Mouse (Mus musculus): ENCODE measurements around the gene Olfr403. TPM values are rescaled to one million over a fixed set of nuclear protein-coding genes. Genes with fewer than 3 reads are reported as not detected.
"Not testable (repeated sequence)": the region's sequence is repeated elsewhere in the genome, so short reads cannot be mapped to it uniquely, and the experiment has no call there.

Olfr403 gene
- not detected for total RNA-seq (2021)

DNA sequence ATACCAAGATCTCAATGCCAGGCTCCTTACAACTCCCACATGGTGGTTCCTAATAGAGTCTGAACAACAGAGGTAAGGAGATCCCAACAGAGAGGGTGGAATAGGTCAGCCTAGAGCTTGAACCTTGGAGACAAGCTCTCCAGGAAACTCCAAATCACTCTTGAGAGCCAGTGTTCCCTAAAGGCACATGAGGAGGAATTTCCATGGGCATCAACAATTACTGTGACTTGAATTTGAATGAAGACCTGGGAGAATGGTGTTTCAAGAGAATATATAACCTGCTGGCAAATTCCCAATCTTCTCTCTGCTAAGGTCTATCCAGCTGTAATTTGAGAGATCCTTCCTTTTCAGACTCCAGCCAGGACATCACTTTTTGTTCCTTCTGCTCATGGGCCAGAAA, at the start of gene Olfr403:
Gene Olfr403 (plus strand): TSS at position 301 of the 400 bp plus-strand sequence.
- intact Hi-C loops (cut with DNase I): no loop called here

DNA sequence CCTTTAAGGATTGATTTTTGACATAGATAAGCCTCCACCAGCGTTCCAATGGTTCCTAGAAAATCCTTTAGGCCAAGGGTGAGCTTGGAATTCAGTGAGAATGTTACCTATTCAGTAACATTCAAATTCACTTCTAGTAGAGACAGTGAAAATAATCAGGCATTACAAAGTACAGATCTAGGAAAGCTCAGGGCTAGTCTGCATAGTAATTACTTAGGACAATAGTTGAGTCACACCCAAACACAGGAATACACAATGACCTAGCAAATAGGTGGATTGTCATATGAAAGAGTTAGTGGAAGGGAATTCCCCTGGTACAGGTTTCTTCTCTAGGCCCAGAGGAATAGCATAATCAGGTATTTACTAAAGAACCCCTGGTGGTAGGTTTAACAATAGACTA, 46.0 kb upstream of the Olfr403 start:
- DNase-seq (ENCODE audit: low spot score in 2 of 2); intact Hi-C loops (cut with DNase I): not testable (repeated sequence)

More for the DNA sequence above, at the start of gene Olfr403:
- no peak for DNase-seq (ENCODE audit: low spot score in 2 of 2)

DNA sequence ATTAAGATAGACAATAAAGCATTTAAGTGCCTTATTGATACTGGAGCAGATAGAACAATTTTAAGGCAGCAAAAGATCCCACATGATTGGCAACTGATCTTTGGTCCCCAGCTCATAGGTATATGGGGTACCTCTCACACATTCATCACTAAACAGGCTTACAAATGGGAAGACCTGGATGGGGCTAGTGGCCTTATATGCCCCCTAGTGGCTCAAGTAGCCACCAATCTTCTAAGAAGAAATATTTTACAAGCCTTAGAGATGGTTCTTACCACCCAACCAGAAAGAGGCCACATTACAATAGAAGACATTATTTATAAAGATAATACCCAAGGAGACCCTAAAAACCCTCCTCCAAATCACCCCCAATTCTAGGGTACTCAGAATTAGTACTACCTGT, 40.2 kb upstream of the Olfr403 start:
- intact Hi-C loops (cut with DNase I): no loop called here
- DNase-seq (ENCODE audit: low spot score in 2 of 2): no peak

GRCm38 (mm10) chr11:74153229-74153628, 32.8 kb upstream of the Olfr403 start, which contains the start of gene Olfr402:
TSS of gene Olfr402 (plus strand) at chr11:74153529.
- DNase-seq (ENCODE audit: low spot score in 2 of 2): no peak
- intact Hi-C loops (cut with DNase I): no loop called here

DNA sequence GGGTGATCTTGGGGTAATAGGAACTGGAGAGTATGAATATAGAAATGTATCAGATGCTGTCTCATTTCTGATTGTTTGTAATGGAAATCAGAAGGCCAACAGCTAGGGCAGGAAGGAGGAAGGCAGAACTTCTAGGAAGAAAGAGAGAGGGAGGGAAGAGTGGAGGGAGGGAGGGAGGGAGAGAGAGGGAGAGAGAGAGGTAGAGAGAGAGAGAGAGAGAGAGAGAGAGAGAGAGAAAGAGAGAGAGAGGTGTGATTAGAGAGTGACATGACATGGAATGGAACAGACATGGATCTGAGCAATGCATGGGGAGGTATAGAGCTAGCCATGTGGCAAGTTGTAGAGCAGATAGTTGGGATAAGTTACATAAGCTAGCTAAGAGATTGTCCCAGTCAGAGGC, 17.3 kb upstream of the Olfr403 start:
- intact Hi-C loops (cut with DNase I): no loop called here
- DNase-seq (ENCODE audit: low spot score in 2 of 2): no peak

- no peak for DNase-seq (ENCODE audit: low spot score in 2 of 2)
- intact Hi-C loops (cut with DNase I): no loop called here
These were observed 2.9 kb upstream of the Olfr403 start for GRCm38 (mm10) chr11:74183168-74183567.

DNA sequence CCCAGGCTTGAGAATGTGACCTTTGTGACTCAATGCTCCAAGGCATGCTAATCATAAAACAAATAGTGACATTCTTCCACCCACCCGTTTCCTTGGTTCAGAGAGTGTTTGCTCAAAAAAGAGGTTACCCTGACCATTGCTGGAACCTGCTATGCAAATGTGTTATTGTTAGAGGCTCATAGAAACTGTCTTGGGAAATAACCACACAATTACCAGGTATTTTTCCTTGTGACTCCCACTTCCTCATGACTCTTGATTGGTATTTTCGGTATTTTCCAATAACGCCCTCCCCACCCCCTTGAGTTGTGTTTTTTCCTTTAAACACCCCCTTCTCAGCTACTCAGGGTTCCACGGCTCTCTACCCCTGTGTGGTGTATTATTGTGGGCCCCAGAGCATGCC, 2.3 kb upstream of the Olfr403 start:
- no peak for DNase-seq (ENCODE audit: low spot score in 2 of 2)
- intact Hi-C loops (cut with DNase I): no loop called here

DNA sequence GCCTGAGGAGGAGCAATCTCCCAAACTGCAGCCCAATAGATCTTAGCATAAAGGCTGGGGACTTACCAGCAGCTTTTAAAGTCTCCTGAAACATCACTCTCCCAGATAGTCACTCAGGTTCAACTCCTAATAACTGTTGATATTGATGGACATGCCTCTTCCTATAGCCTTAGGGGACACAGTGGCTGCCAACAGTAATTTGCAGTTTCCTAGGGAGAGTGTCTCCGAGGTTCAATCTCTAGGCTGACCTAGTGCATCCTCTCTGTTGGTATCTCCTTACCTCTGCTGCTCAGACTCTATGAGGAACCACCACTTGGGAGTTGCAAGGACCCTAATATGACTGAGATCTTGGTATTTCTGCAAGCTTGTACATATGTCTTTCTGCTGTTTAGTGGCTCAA, 25.2 kb downstream of the Olfr403 start, which contains the start of gene Olfr43:
Gene Olfr43 (minus strand): TSS at position 101 of the 400 bp plus-strand sequence.
- no peak for DNase-seq (ENCODE audit: low spot score in 2 of 2)
- intact Hi-C loops (cut with DNase I): no loop called here

DNA sequence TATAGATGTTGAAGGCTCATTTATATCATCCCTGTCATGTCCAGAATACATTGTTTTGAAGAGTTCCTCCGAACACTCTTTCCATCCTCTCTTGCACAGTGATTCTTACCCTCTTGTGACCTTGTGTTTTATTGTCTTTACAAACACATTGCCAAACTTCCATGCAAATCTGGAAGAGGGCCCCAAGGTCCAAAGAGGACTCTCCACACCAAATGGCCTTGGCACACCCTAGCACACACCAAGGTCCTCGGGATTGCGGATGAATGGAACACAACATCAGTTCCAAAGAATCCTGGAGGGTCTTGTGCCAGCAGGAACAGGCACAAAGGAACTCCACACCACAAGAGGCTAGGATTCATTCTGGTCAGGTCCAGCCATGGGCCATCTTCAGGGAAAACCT, 55.2 kb downstream of the Olfr403 start:
- DNase-seq (ENCODE audit: low spot score in 2 of 2): no peak
- intact Hi-C loops (cut with DNase I): no loop called here

Other genes starting within 250 kb of the Olfr403 start
- gene Olfr23, start 249.6 kb upstream of the Olfr403 start, total RNA-seq (2021): not detected
- not detected for gene Olfr397, start 225.4 kb upstream of the Olfr403 start, total RNA-seq (2021)
- not detected for gene Olfr398, start 195.8 kb upstream of the Olfr403 start, total RNA-seq (2021)
- gene Olfr139, start 129.7 kb upstream of the Olfr403 start, total RNA-seq (2021): not detected
- not detected for gene Olfr399, start 129.6 kb upstream of the Olfr403 start, total RNA-seq (2021)
- not detected for gene Zfp616, start 116.3 kb upstream of the Olfr403 start, total RNA-seq (2021)
- not detected for gene Olfr401, start 72.5 kb upstream of the Olfr403 start, total RNA-seq (2021)
- not detected for gene Olfr402, start 32.7 kb upstream of the Olfr403 start, total RNA-seq (2021)
- gene Olfr43, start 25.1 kb downstream of the Olfr403 start, total RNA-seq (2021): not detected
- not detected for gene Olfr406, start 73.6 kb downstream of the Olfr403 start, total RNA-seq (2021)
- gene Olfr59, start 97.5 kb downstream of the Olfr403 start, total RNA-seq (2021): not detected
- not detected for gene Olfr410, start 151.8 kb downstream of the Olfr403 start, total RNA-seq (2021)
- gene Olfr411, start 166.4 kb downstream of the Olfr403 start, total RNA-seq (2021): not detected
- gene Olfr412, start 175.8 kb downstream of the Olfr403 start, total RNA-seq (2021): not detected

All from left cerebral cortex, postnatal 36 days (tissue).